Mouse (Mus musculus): ENCODE data around the gene Nbeal2. TPM values are rescaled to one million over a fixed set of nuclear protein-coding genes. Genes with fewer than 3 reads are reported as not detected.

Gene Nbeal2
- polyA plus RNA-seq, 1 experiment from 2014 or later, result 3.8 TPM

DNA sequence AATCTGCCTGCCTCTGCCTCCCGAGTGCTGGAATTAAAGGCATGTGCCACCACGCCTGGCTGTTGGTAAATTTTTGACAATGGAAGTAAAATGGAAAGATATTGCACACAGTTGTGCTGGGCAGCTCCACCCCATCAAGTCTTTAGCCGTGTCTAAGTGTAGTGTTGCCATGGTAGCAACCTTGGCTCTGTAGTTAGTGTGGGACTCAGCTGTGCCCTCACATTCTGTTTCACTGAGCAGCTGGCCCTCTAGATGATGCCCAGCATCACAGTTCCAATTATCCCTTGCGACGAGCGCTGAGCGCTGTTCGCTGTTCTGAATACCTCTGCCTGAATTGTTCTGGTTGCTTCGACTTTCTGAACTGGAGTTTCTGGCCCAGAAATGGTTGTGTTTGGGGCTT is 27.9 kb upstream of the Nbeal2 start:
- Histone ChIP-seq H3K27ac (ENCODE audit: low read length) (peak overlapping the region; percentile 97), H3K9me3 (replicated peaks; ENCODE audit: control insufficient read depth, low read length) (no peaks in the 10 kb centered on the region), H3K9ac (ENCODE audit: low read length) (no peak overlapping the region), H3K4me2 (ENCODE audit: low read depth, low read length) (no peak overlapping the region), H3K36me3 (ENCODE audit: control insufficient read depth, insufficient read depth) (0 out of 2 replicates have a peak, but pooled peaks cover 2% of the 10 kb centered on the region), H3K4me3 (ENCODE audit: low read length) (no peak overlapping the region), H3K27me3 (ENCODE audit: control insufficient read depth, insufficient read depth, low read length) (no peaks in the 10 kb centered on the region), H3K4me1 (ENCODE audit: control insufficient read depth, insufficient read depth, low read length) (peaks cover 76% of the 10 kb centered on the region)
- ATAC-seq (replicated peaks; ENCODE audit: extremely low read depth, insufficient read depth, low FRiP score), result no peak
- WGBS, result 73% methylated on average over 9 of the region's 9 CpGs

DNA sequence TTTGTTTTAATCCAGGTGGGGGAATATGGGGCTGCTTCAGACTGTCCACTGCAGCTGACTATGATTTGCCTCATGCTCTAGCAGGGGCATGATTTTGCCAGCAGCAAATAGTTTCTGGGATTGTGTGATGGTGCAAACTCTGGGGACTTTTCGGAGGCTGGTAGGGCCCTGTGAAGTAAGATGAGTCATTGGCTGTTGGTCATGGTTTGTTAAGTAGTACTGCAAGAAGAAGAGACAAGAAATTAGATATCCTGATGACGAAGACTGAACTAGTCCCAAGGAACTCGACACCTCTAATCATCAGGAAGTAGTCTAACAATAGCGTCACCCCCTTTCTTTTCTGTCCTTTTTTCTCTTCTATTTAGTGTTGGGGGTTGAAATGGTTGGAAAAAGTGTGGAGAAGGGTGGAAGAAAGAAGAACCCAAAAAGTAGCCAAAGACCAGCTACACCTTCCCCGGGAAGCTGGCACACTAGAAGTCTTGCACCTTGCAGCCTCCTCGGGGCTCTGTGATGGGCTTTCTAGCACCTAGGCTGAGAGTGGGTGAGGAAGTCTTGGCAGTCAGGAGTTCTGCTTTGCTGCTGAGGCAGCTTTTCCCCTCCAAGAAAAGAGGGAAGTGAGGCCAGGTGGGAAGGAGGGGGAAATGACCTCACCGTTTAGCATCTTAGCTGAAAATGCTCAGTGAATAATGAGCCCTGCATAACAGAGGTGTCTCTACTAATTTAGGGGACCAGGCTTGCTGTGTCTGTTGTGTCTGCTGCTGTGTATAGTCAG is 27.0 kb upstream of the Nbeal2 start:
- Histone ChIP-seq H3K9me3 (replicated peaks; ENCODE audit: control insufficient read depth, low read length) (no peaks in the 10 kb centered on the region), H3K27ac (ENCODE audit: low read length) (peak overlapping the region; percentile 17; the same call in 1 of the 2 replicates), H3K36me3 (ENCODE audit: control insufficient read depth, insufficient read depth) (0 out of 2 replicates have a peak, but pooled peaks cover 2% of the 10 kb centered on the region), H3K9ac (ENCODE audit: low read length) (no peak overlapping the region), H3K4me2 (ENCODE audit: low read depth, low read length) (no peak overlapping the region), H3K4me1 (ENCODE audit: control insufficient read depth, insufficient read depth, low read length) (peaks cover 75% of the 10 kb centered on the region), H3K4me3 (ENCODE audit: low read length) (no peak overlapping the region), H3K27me3 (ENCODE audit: control insufficient read depth, insufficient read depth, low read length) (no peaks in the 10 kb centered on the region)
- no peak for ATAC-seq (replicated peaks; ENCODE audit: extremely low read depth, insufficient read depth, low FRiP score)
- 71% methylated on average over 7 of the region's 7 CpGs for WGBS

DNA sequence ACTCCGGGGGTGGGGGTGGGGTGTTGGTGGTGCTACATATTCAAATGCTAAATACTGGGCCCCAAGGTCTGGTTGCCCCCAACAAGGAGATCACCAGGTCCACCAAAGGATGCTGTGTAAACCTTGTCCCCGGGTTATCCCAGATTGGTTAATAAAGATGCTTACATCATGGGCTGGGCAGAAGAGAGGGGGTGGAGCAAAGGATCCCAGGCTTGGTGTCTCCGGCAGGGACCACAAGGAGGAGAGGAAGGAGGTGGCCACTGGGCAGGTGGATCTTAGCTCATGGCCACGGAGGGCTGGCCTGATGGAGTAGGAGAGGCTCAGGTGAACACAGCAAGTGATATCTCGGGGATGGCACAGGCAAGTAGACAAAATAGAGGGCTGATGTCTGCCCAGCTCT is 24.9 kb upstream of the Nbeal2 start:
- H3K4me3 ChIP-seq (ENCODE audit: low read length), result no peak overlapping the region
- ATAC-seq (replicated peaks; ENCODE audit: extremely low read depth, insufficient read depth, low FRiP score), result no peak
- WGBS, result 70% methylated on average over 5 of the region's 5 CpGs
- H3K9ac ChIP-seq (ENCODE audit: low read length), result no peak overlapping the region
- H3K4me2 ChIP-seq (ENCODE audit: low read depth, low read length), result no peak overlapping the region
- no peaks in the 10 kb centered on the region for H3K9me3 ChIP-seq (replicated peaks; ENCODE audit: control insufficient read depth, low read length)
- H3K36me3 ChIP-seq (ENCODE audit: control insufficient read depth, insufficient read depth), result 0 out of 2 replicates have a peak, but pooled peaks cover 2% of the 10 kb centered on the region
- H3K4me1 ChIP-seq (ENCODE audit: control insufficient read depth, insufficient read depth, low read length), result peaks cover 64% of the 10 kb centered on the region
- H3K27ac ChIP-seq (ENCODE audit: low read length), result no peak overlapping the region; the same call in 1 of the 2 replicates
- H3K27me3 ChIP-seq (ENCODE audit: control insufficient read depth, insufficient read depth, low read length), result no peaks in the 10 kb centered on the region

DNA sequence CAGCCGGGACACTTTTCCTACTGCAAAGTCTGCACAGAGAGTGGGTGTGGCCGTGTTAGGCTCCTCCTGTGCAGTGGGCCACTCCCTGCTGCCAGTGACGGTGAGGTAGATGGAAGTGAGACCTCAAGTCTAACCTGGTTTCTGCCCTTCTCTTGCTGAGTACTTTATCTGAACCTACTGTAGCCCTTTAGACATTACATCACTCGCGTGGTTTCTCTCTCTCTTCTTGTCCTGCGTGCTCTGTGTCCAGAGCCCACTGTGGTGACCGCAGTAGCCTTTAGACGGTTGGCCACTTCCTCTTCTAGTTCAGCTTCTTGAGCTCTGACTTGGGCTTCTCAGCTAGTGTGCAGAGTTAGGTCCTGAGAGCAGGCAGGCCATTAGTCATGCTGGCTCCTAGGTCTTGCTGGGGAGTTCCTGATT is 22.5 kb upstream of the Nbeal2 start:
- H3K4me2 ChIP-seq (ENCODE audit: low read depth, low read length), result no peak overlapping the region
- H3K36me3 ChIP-seq (ENCODE audit: control insufficient read depth, insufficient read depth), result 0 out of 2 replicates have a peak, but pooled peaks cover 2% of the 10 kb centered on the region
- 0 out of 2 replicates have a peak overlapping the region, but pooled peaks have one; percentile 5 for H3K9ac ChIP-seq (ENCODE audit: low read length)
- H3K9me3 ChIP-seq (replicated peaks; ENCODE audit: control insufficient read depth, low read length), result no peaks in the 10 kb centered on the region
- H3K4me3 ChIP-seq (ENCODE audit: low read length), result no peak overlapping the region
- H3K4me1 ChIP-seq (ENCODE audit: control insufficient read depth, insufficient read depth, low read length), result peaks cover 68% of the 10 kb centered on the region
- no peaks in the 10 kb centered on the region for H3K27me3 ChIP-seq (ENCODE audit: control insufficient read depth, insufficient read depth, low read length)
- ATAC-seq (replicated peaks; ENCODE audit: extremely low read depth, insufficient read depth, low FRiP score), result no peak
- 0 out of 2 replicates have a peak overlapping the region, but pooled peaks have one; percentile 14 for H3K27ac ChIP-seq (ENCODE audit: low read length)
- 68% methylated on average over 8 of the region's 8 CpGs for WGBS

DNA sequence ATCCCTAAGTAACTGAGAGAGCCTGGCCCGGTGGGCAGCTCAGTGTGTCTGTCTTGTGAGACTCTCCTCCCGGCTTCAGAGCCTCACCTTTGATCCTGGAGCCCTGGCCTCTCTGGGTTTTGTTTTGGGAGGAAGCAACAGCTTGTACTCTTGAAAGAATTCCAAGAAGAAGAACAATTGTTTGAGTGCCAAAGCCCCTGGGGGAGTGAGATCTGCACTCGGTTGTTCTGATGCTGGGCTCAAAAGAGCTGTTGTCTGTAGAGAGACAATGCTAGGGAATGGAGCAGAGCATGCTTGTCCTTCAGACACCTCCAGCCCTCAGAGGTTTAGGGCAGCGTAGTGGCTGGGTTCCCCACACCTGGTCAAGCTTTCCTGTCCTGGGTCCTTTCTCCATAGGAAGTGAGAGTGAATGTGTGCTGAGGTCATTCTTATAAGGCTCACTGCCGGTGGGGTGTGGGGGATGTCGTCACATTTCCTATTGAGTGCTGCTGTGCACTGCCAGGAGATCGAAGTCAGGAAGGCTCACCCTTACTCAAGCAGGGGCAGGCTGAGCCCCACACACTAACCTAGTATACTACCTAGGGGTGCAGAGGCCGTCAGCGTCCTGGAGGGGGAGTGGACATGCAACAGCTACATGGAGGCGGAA is 19.3 kb upstream of the Nbeal2 start:
- peaks cover 83% of the 10 kb centered on the region for H3K4me1 ChIP-seq (ENCODE audit: control insufficient read depth, insufficient read depth, low read length)
- WGBS, result 48% methylated on average over 10 of the region's 10 CpGs
- H3K4me3 ChIP-seq (ENCODE audit: low read length), result no peak overlapping the region
- 0 out of 2 replicates have a peak, but pooled peaks have one; percentile 3 for ATAC-seq (replicated peaks; ENCODE audit: extremely low read depth, insufficient read depth, low FRiP score)
- no peaks in the 10 kb centered on the region for H3K36me3 ChIP-seq (ENCODE audit: control insufficient read depth, insufficient read depth)
- 0 out of 2 replicates have a peak overlapping the region, but pooled peaks have one; percentile 28 for H3K4me2 ChIP-seq (ENCODE audit: low read depth, low read length)
- no peaks in the 10 kb centered on the region for H3K9me3 ChIP-seq (replicated peaks; ENCODE audit: control insufficient read depth, low read length)
- peak overlapping the region; percentile 81 for H3K27ac ChIP-seq (ENCODE audit: low read length)
- H3K9ac ChIP-seq (ENCODE audit: low read length), result peak overlapping the region; percentile 39; the same call in 1 of the 2 replicates
- H3K27me3 ChIP-seq (ENCODE audit: control insufficient read depth, insufficient read depth, low read length), result no peaks in the 10 kb centered on the region

DNA sequence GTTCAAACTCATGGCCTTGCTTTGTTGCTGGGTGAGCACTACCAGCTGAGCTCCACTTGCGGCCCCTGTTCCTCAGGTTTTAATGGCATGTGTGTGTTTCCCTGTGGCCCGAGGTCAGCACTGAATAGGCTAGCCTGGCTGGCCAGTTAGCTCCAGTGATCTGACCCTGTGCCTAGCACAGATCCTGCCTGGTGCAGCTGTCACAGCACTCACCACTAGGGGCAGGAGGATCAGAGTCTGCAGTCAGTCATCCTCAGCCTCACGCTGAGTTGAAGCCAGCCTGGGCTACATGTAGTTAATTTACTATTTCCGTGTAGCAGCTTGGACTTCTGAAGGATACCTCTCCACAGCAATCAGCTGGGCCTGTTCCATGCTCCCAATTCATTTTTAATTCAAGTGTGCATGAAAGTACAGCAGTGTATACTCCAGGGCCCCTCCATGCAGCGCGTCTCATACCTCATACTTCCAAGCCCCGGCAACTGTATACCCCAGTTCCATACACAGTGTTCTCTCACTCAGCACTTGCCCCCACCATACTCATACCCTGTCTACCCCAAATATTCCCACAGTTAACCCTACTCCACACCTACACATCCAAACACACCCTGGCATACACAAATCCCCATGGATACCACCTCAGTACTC is 18.6 kb upstream of the Nbeal2 start:
- Histone ChIP-seq H3K4me3 (ENCODE audit: low read length) (no peak overlapping the region), H3K9me3 (replicated peaks; ENCODE audit: control insufficient read depth, low read length) (no peaks in the 10 kb centered on the region), H3K4me1 (ENCODE audit: control insufficient read depth, insufficient read depth, low read length) (peaks cover 83% of the 10 kb centered on the region), H3K27me3 (ENCODE audit: control insufficient read depth, insufficient read depth, low read length) (no peaks in the 10 kb centered on the region), H3K36me3 (ENCODE audit: control insufficient read depth, insufficient read depth) (no peaks in the 10 kb centered on the region), H3K27ac (ENCODE audit: low read length) (peak overlapping the region; percentile 81), H3K4me2 (ENCODE audit: low read depth, low read length) (no peak overlapping the region), H3K9ac (ENCODE audit: low read length) (no peak overlapping the region)
- ATAC-seq (replicated peaks; ENCODE audit: extremely low read depth, insufficient read depth, low FRiP score), result no peak
- 64% methylated on average over 7 of the region's 7 CpGs for WGBS

DNA sequence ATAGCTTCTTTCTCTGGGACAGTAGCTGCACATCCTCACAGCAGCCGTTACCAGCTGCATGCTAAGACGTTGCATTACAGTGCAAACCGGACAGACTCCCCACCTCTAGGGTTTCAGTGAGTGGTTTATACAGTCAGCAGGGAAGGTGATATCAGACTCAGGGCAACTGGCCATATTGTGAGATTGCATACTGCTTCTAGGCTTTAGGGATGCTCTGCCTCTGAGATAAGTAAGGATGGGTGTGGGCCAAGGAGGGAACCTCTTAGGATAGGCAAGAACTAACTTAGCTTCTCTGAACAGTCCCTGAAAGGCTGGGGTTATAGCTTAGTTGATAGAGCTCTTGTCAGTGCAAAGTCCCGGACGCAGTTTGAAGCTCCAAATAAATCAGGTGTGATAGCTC is 15.8 kb upstream of the Nbeal2 start:
- H3K36me3 ChIP-seq (ENCODE audit: control insufficient read depth, insufficient read depth), result no peaks in the 10 kb centered on the region
- 58% methylated on average over 5 of the region's 5 CpGs for WGBS
- no peak overlapping the region for H3K9ac ChIP-seq (ENCODE audit: low read length)
- H3K4me1 ChIP-seq (ENCODE audit: control insufficient read depth, insufficient read depth, low read length), result peaks cover 93% of the 10 kb centered on the region
- H3K27ac ChIP-seq (ENCODE audit: low read length), result peak overlapping the region; percentile 82
- no peaks in the 10 kb centered on the region for H3K27me3 ChIP-seq (ENCODE audit: control insufficient read depth, insufficient read depth, low read length)
- H3K9me3 ChIP-seq (replicated peaks; ENCODE audit: control insufficient read depth, low read length), result no peaks in the 10 kb centered on the region
- no peak for ATAC-seq (replicated peaks; ENCODE audit: extremely low read depth, insufficient read depth, low FRiP score)
- H3K4me2 ChIP-seq (ENCODE audit: low read depth, low read length), result no peak overlapping the region
- H3K4me3 ChIP-seq (ENCODE audit: low read length), result no peak overlapping the region

DNA sequence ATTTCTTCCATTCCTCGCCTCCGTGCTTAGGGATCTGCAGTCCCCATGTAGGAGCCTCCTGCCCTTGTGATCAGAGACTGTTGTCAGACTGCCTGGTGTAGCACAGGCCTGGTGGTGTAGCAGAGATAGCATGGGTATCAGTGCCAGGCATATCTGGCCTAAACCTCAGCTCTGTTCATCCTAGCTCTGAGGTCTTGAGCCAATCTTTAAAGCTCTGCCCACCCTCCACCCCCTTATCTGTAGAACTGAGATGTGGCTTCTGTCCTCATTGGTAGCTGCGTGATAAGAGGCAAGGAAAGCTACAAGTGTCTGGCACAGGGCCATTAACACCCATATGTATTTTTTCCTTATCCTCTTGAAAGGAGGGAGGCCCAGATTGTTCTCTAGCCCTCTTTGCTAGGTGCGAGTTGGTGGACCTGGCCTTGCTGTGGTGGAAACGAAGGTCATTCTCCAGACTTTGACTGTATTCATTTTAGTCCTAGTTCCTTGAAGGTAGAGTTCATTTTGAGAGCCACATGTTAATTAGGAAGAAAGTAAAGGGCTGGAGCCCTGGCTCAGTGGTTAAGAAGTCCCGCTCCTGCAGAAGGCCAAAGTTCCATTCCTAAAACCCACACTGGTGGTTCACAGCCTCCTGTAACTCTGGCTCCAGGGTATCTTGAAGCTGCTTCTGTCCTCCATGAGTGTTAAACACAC is 14.8 kb upstream of the Nbeal2 start:
- Histone ChIP-seq H3K9ac (ENCODE audit: low read length) (no peak overlapping the region), H3K9me3 (replicated peaks; ENCODE audit: control insufficient read depth, low read length) (no peaks in the 10 kb centered on the region), H3K4me3 (ENCODE audit: low read length) (no peak overlapping the region), H3K4me2 (ENCODE audit: low read depth, low read length) (peak overlapping the region; percentile 7; the same call in 1 of the 2 replicates), H3K27ac (ENCODE audit: low read length) (peak overlapping the region; percentile 82), H3K36me3 (ENCODE audit: control insufficient read depth, insufficient read depth) (no peaks in the 10 kb centered on the region), H3K4me1 (ENCODE audit: control insufficient read depth, insufficient read depth, low read length) (peaks cover 88% of the 10 kb centered on the region), H3K27me3 (ENCODE audit: control insufficient read depth, insufficient read depth, low read length) (no peaks in the 10 kb centered on the region)
- ATAC-seq (replicated peaks; ENCODE audit: extremely low read depth, insufficient read depth, low FRiP score), result peak; percentile 61
- WGBS, result 41% methylated on average over 6 of the region's 6 CpGs

Measured in heart, embryonic 16.5 days (tissue).